Mouse (Mus musculus): Measurements from ENCODE around the gene Wbp2.
A peak's percentile ranks its signal among the peaks of the same experiment; 100 is the strongest.
"Not testable (repeated sequence)": the region's sequence is repeated elsewhere in the genome, so short reads cannot be mapped to it uniquely, and the experiment has no call there.

Wbp2 gene

DNA sequence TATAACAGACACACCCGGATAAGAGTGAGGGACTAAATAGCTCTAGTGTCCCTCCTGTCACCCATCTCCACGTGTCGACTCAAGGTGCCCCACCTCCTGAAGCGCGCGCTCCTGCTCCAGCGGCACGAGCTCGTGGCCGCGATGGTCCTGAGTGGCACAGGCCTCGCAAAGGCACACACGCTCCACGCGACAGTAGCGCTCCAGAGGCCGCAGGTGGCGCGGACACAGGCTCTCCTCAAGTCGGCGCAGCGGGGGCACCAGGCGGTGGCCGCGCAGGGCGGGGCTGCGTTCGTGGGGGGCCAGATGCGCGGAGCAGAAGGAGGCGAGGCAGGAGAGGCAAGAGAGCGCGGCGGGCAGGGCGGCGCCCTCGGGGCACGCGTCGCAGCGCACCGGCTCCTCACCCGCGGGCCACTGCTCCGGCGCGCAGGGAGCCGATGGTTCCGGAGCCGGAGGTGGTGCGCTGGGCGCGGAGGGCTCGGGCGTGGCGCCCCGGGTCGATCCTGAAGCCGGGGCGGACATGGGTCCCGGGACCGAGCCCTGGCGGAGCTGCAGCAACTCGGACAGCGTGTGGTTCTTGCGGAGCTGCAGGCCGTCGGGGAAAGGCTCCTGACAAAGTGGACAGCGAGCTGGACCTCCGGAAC lies 22.8 kb upstream of the Wbp2 start:
- DNase-seq (ENCODE audit: low spot score): no peak

GRCm38 (mm10) chr11:116108464-116109137 lies 21.8 kb upstream of the Wbp2 start:
- peak; percentile 74 for DNase-seq (ENCODE audit: low spot score)

DNA sequence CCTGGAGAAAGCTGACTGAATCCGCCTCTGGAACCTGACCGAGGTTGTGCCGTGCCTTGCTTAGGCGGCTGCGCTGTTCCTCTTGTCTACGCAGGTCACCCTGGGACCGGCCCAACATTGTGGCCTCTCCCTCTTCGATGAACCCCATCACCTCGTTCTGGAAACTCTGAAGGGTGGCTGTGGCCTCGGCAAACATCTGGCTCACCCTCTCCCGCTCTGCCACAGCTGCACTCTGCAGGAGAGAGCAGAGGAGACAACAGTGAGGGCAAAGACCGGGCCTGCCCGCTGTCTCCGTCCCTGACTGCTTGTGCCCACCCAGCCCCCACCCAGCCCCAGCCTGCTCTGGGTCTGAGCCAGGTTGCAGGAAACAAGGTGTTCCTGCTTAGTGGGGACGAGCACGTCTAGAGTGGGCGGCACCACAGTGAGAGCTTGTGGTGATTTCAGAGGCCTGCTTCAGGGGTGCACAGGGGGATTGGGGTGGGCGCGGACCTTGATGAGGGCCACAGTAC lies 21.0 kb upstream of the Wbp2 start:
- DNase-seq (ENCODE audit: low spot score): no peak

- DNase-seq (ENCODE audit: low spot score): no peak
Observed at GRCm38 (mm10) chr11:116106963-116107776, 20.4 kb upstream of the Wbp2 start.

DNA sequence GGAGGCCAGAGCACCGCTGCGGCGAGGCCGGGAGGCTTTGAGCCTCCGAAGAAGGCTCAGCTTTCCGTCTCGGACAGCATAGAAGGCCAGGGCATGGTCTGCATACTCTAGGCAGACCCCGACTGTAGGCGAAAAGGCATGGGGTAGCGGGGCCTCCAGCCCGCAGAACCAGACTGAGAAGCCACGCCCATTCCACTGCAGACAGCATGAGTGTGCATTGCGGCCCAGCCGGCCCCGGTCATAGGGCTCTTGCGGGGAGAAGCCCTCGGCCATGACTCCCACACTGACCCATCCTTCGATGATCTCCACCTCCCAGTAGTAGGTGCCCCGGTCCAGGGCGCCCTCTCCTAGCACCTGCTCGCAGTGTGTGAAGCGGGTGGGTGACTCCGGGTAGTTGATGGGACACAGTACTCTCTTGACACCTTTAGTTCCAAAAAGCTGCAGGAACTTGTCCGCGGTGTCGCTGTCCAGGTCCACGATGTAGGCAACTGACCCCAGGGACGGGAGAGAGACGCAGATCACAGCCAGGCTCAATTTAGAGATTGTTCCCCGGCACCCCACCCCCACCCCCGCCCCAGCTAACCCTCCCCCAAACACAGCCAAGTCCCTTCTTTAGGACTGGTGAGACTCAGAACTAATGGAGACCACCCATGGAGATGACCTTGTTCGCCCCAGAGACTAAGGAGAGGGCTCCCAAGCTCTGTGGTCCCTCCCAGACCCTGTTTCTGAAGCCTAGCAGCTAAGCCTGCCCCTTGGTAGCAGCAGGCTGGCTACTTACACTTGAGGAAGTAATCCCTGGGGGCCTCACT lies 19.6 kb upstream of the Wbp2 start:
- no peak for DNase-seq (ENCODE audit: low spot score)

DNA sequence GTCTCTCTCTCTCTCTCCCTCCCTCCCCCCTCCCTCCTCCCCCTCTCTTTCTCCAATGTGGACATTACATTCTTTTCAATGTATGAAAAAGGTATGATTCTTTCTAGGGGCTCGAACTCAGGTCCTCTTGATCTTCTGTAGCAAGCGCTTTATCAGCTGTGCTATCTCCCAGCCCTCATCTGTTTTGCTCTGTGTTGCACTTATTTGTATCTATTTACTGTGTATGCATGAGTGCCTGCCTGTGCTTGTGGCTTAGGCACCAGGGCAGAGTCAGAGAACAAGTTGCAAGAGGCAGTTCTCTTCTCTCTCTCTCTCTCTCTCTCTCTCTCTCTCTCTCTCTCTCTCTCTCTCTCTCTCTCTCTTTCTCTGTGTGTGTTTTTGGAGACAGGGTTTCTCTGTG lies 18.3 kb upstream of the Wbp2 start:
- no peak for DNase-seq (ENCODE audit: low spot score)

- peak; percentile 69 for DNase-seq (ENCODE audit: low spot score)
Observed at GRCm38 (mm10) chr11:116104006-116104646, 17.3 kb upstream of the Wbp2 start.

DNA sequence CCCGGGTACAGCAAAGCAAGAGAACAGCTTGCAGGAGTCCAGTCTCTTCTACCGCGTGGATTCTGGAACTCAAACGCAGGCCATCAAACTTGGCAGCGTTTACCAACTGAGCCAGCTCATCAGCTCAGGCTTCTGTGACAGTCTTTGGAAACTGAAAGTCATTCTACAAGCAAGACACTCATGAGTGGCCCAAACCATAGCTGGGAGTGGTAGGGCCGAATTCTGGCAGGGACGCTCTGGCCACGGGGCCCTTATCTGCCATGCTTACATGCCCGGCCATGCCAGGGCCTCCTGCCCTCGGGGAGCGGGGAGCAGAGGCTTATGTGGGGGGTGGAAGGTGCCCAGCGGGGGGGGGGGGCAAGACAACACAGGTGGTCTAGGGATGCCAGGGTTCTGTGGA lies 16.8 kb upstream of the Wbp2 start:
- no peak for DNase-seq (ENCODE audit: low spot score)

- no peak for DNase-seq (ENCODE audit: low spot score)
Observed at GRCm38 (mm10) chr11:116102472-116102871, 15.7 kb upstream of the Wbp2 start.

DNA sequence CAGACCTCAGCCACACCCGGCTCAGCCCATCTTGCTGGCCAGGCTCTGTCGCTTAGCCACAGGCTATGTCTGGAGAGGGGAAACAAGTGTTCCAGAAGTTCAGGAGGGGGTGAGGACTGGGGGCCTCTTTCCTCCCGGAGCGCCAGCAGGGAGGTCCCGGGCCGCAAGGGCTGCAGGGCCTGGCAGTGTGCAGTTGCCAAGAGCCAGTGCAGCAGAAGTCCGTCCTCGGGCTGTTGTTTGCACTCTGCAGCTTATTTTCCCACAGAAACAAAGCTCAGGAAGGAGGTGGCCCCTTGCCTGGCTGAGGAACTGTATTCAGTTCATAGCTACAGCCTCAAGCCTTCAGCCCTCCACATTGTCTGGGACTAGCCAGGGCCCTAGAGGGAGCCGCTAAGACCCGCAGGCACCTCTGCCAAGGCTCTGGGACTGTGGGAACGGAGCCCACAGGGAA lies 15.2 kb upstream of the Wbp2 start:
- peak; percentile 63 for DNase-seq (ENCODE audit: low spot score)

DNA sequence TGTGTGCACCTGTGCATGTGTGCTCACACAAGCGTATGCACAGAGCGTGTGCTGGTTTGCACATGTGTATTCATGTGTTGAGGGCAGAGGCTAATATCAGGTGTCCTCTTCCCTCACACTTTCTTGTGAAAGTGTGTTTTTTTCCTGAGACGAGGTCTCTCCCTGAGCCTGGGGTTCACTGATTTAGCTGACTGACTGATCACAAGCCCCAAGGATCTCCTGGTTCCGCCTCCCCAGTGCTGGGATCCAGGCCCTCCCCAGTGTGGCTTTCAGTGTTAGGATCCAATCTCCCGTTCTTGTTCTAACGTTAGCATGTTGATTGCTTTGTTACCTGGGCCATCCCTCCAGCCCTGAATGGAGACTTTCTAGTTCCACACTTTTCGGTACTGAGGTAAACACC lies 14.0 kb upstream of the Wbp2 start:
- DNase-seq (ENCODE audit: low spot score): no peak

DNA sequence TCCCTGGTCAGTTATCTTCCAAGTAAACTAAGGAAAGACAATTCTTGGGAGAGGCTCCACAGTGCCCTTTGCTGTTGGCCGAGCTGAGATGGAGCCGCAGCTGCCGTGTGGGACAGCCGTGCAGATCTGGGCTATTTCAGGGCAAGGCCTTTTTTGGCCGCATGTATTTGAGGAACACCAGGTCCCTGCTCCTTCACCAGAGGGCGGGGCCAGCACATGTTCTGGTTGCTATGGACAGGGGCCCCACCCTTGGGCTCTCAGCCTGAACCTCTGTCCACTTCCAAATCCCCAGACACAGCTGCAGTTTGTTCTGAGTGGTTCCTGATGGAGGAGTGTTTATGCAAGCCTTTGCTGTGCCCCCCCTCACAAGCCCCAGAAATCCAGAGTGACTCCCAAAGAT lies 13.6 kb upstream of the Wbp2 start:
- peak; percentile 81 for DNase-seq (ENCODE audit: low spot score)

- DNase-seq (ENCODE audit: low spot score): no peak
Observed at GRCm38 (mm10) chr11:116099462-116099861, 12.7 kb upstream of the Wbp2 start.

GRCm38 (mm10) chr11:116098711-116099460 lies 12.1 kb upstream of the Wbp2 start:
- DNase-seq (ENCODE audit: low spot score): no peak

GRCm38 (mm10) chr11:116096213-116097108 lies 9.7 kb upstream of the Wbp2 start:
- no peak for DNase-seq (ENCODE audit: low spot score)

DNA sequence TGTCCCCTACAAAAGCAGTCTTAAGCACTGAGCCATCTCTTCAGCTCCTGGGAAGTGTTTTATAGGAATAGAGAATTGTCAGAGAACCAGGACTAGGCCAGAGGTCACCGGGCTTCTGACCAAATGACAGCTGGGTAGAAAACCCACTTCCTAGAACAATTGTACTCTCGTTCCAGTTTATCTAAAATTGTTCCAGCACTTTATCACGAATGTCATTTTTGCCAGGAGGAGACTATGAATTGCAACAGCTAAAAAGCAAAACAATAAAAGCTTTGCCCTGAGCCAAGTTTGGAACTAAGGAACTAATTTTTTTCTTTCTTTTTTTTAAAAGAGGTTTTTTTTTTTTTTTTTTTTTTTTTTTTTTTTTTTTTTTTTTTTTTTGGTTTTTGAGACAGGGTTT lies 8.8 kb upstream of the Wbp2 start:
- peak; percentile 65 for DNase-seq (ENCODE audit: low spot score)

DNA sequence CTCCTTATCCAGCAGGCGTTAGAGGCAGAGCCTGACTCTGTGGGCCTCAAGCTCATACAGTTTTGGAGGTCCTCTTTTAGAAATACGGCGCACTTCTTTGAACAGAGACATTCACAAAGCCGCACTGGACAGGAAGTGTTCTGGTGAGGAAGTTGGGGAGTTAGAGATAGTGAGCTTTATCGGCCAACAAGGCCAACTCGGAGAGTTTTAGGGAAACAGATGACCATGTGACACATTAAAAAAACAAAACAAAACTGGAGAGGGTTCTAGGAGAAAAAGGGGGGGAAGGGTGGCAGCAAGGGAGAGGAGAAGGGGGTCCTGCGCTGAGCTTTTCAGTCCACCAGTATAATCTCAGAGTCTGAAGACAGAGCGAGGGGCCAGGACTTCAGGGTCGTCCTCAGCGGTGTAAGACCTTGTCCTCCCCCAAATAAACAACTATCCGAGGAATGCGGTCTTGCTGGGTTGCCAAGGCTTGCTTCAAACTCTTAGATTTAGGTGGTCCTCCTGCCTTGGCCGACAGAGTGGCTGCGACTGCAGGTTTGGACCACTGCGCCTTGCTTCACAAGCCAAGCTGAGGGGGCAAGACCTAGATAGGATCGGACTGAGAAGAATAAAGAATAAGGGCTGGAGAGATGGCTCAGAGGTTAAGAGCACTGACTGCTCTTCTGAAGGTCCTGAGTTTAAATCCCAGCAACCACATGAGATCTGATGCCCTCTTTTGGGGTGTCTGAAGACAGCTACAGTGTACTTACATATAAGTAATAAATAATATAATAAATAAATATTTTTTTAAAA lies 7.2 kb upstream of the Wbp2 start:
- no peak for DNase-seq (ENCODE audit: low spot score)

DNA sequence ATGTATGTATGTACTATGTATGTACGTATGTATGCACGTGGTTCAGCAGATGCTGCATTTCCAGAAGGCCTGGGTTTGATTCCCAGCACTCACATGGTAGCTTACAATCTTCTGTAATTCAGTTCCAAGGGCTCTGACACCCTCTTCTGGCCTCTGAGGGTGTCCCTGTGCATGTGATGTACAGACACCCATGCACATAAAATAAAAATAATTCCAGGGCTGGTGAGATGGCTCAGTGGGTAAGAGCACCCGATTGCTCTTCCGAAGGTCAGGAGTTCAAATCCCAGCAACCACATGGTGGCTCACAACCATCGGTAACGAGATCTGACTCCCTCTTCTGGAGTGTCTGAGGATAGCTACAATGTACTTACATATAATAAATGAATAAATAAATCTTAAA lies 6.2 kb upstream of the Wbp2 start:
- not testable (repeated sequence) for DNase-seq (ENCODE audit: low spot score)

DNA sequence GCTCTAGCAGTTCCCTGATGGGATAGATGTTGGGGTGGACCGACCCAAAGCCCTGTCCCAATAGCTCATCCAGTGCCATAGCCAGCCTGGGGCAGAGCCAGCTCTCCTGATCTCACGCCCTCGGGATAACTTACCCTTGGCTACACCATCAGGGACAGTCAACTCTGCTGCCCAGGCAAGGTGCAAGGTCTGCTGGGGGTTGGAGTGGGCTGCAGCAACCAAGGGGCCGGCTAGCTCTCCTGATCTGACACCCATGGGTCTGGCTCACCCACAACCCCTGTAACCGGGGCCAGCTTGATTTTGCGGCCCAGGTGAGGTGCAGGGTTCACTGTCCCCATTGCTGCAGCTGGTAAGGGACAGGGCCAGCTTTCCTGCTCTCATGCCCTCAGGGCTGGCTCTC lies 4.8 kb upstream of the Wbp2 start:
- no peak for DNase-seq (ENCODE audit: low spot score)

Data from urinary bladder, postnatal 14 days (tissue).